22 mouse cellular contexts compared by ENCODE assay signal in the genomic region with DNA sequence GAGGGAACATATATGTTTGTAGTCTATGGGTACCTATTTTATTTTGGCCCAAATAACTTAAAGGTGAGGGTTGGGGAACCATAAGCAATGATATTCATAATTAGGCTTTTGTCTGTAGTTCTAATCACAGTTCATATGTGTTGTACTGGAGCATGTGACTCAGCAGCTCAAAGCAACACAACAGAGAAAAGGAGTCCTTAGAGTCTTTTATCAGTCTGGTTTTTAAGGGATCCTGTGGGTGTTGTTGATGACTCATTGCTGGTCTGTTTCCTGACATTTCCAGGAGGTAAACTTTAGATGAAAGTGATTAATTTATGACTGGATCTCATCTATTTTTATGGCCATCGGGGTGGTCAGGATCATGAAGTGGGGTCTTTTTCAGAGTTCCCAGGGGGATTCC. TPM values are rescaled to one million over a fixed set of nuclear protein-coding genes. Genes with fewer than 3 reads are reported as not detected.
"Had no signal": no experiment of that assay in that cellular context is flagged by ENCODE, and none has a peak within 500 bp of the region (broad histone marks: within the 10 kb centered on the region; RNA-seq: fewer than 3 reads in every experiment).

No protein-coding gene starts in this region.

- H3K4me3 ChIP-seq: lung, embryonic 15.5 days; megakaryocyte, embryonic 14.5 days; midbrain, embryonic 13.5 days; midbrain, embryonic 15.5 days; neural tube, embryonic 12.5 days had no signal

- ATAC-seq: liver, postnatal 0 days; lung, postnatal 0 days; midbrain, embryonic 13.5 days; midbrain, embryonic 15.5 days had no signal

- H3K36me3 ChIP-seq: lung, embryonic 15.5 days; midbrain, embryonic 13.5 days; midbrain, embryonic 15.5 days; neural tube, embryonic 12.5 days had no signal

- H3K4me2 ChIP-seq: lung, embryonic 15.5 days; midbrain, embryonic 11.5 days; midbrain, embryonic 13.5 days; midbrain, embryonic 15.5 days; neural tube, embryonic 12.5 days had no signal

- H3K4me1 ChIP-seq: lung, embryonic 15.5 days; megakaryocyte, embryonic 14.5 days; midbrain, embryonic 13.5 days; midbrain, embryonic 15.5 days; neural tube, embryonic 12.5 days had no signal

- H3K9ac ChIP-seq: liver, postnatal 0 days; lung, embryonic 15.5 days; midbrain, embryonic 13.5 days; midbrain, embryonic 15.5 days; neural tube, embryonic 12.5 days had no signal

- H3K27ac ChIP-seq: lung, embryonic 15.5 days; macrophage; midbrain, embryonic 13.5 days; midbrain, embryonic 15.5 days; neural tube, embryonic 12.5 days had no signal

- DNase-seq: liver, postnatal 0 days; lung, adult 2 months; lung, postnatal 14 days; lung, postnatal 36 days; right cerebral cortex, adult 18-20 months; right cerebral cortex, postnatal 25 days; right cerebral cortex, postnatal 4 days; spleen, adult 18-20 months; thymus, adult 18-20 months; thymus, postnatal 14 days; thymus, postnatal 36 days had no signal

- H3K27me3 ChIP-seq: lung, embryonic 15.5 days; megakaryocyte, embryonic 14.5 days; midbrain, embryonic 13.5 days; midbrain, embryonic 15.5 days; neural tube, embryonic 12.5 days had no signal

- H3K9me3 ChIP-seq: lung, embryonic 15.5 days; megakaryocyte, embryonic 14.5 days; midbrain, embryonic 13.5 days; midbrain, embryonic 15.5 days; neural tube, embryonic 12.5 days had no signal

RNA-seq across cellular contexts. Expression of gene 4933403O08Rik, which starts 34.7 kb away (rescaled TPM):
- polyA plus RNA-seq: liver, postnatal 0 days; lung, adult 2 months; lung, embryonic 15.5 days; lung, postnatal 0 days; macrophage; midbrain, embryonic 11.5 days; midbrain, embryonic 13.5 days; neural tube, embryonic 12.5 days; small intestine, adult 2 months; stomach, embryonic 16.5 days; thymus, postnatal 0 days had no signal
